Mouse (Mus musculus): ENCODE measurements around the gene Stim2. TPM values are rescaled to one million over a fixed set of nuclear protein-coding genes. Genes with fewer than 3 reads are reported as not detected.

Stim2 gene
- polyA plus RNA-seq, 1 experiment from 2014 or later = 16.8 TPM

- no peak for ATAC-seq (ENCODE audit: insufficient number of reproducible peaks, insufficient read depth, low FRiP score, low TSS enrichment, low read depth)
- Histone ChIP-seq H3K4me1 (replicated peaks) (peaks cover 6% of the 10 kb centered on the region; the same call in 1 of the 2 replicates), H3K4me2 (no peak overlapping the region), H3K4me3 (replicated peaks) (no peak overlapping the region), H3K36me3 (no peaks in the 10 kb centered on the region), H3K27me3 (no peaks in the 10 kb centered on the region), H3K27ac (no peak overlapping the region), H3K9me3 (no peaks in the 10 kb centered on the region), H3K9ac (replicated peaks) (no peak overlapping the region)
- WGBS = 92% methylated on average over 5 of the region's 5 CpGs
Measured at GRCm38 (mm10) chr5:54071288-54071687, 73.0 kb downstream of the Stim2 start.

GRCm38 (mm10) chr5:54071705-54072104 lies 73.4 kb downstream of the Stim2 start:
- H3K9me3 ChIP-seq = no peaks in the 10 kb centered on the region
- H3K4me2 ChIP-seq = no peak overlapping the region
- WGBS = 65% methylated on average over 7 of the region's 7 CpGs
- H3K36me3 ChIP-seq = no peaks in the 10 kb centered on the region
- H3K27me3 ChIP-seq = no peaks in the 10 kb centered on the region
- peaks cover 6% of the 10 kb centered on the region; the same call in 1 of the 2 replicates for H3K4me1 ChIP-seq (replicated peaks)
- H3K9ac ChIP-seq (replicated peaks) = no peak overlapping the region
- H3K27ac ChIP-seq = no peak overlapping the region
- H3K4me3 ChIP-seq (replicated peaks) = no peak overlapping the region
- no peak for ATAC-seq (ENCODE audit: insufficient number of reproducible peaks, insufficient read depth, low FRiP score, low TSS enrichment, low read depth)

GRCm38 (mm10) chr5:54073291-54073690 lies 75.0 kb downstream of the Stim2 start:
- WGBS = 56% methylated on average over 1 of the region's 1 CpGs
- H3K4me2 ChIP-seq = no peak overlapping the region
- ATAC-seq (ENCODE audit: insufficient number of reproducible peaks, insufficient read depth, low FRiP score, low TSS enrichment, low read depth) = no peak
- H3K9ac ChIP-seq (replicated peaks) = no peak overlapping the region
- no peak overlapping the region for H3K27ac ChIP-seq
- H3K4me1 ChIP-seq (replicated peaks) = peaks cover 6% of the 10 kb centered on the region; the same call in 1 of the 2 replicates
- H3K9me3 ChIP-seq = no peaks in the 10 kb centered on the region
- no peaks in the 10 kb centered on the region for H3K27me3 ChIP-seq
- H3K36me3 ChIP-seq = no peaks in the 10 kb centered on the region
- H3K4me3 ChIP-seq (replicated peaks) = no peak overlapping the region

- no peak for ATAC-seq (ENCODE audit: insufficient number of reproducible peaks, insufficient read depth, low FRiP score, low TSS enrichment, low read depth)
- peaks cover 13% of the 10 kb centered on the region for H3K4me1 ChIP-seq (replicated peaks)
- no peak overlapping the region for H3K4me2 ChIP-seq
- H3K27ac ChIP-seq = no peak overlapping the region
- H3K27me3 ChIP-seq = no peaks in the 10 kb centered on the region
- H3K9ac ChIP-seq (replicated peaks) = no peak overlapping the region
- 89% methylated on average over 1 of the region's 1 CpGs for WGBS
- no peaks in the 10 kb centered on the region for H3K9me3 ChIP-seq
- H3K4me3 ChIP-seq (replicated peaks) = no peak overlapping the region
- no peaks in the 10 kb centered on the region for H3K36me3 ChIP-seq
Measured at GRCm38 (mm10) chr5:54079997-54080396, 81.7 kb downstream of the Stim2 start.

GRCm38 (mm10) chr5:54087912-54088311 lies 89.6 kb downstream of the Stim2 start:
- H3K27me3 ChIP-seq = no peaks in the 10 kb centered on the region
- H3K9ac ChIP-seq (replicated peaks) = no peak overlapping the region
- no peaks in the 10 kb centered on the region for H3K36me3 ChIP-seq
- no peak overlapping the region for H3K27ac ChIP-seq
- WGBS = 93% methylated on average over 3 of the region's 3 CpGs
- no peak for ATAC-seq (ENCODE audit: insufficient number of reproducible peaks, insufficient read depth, low FRiP score, low TSS enrichment, low read depth)
- 0 out of 2 replicates have a peak, but pooled peaks cover under 1% of the 10 kb centered on the region for H3K4me1 ChIP-seq (replicated peaks)
- no peak overlapping the region for H3K4me2 ChIP-seq
- H3K4me3 ChIP-seq (replicated peaks) = no peak overlapping the region
- H3K9me3 ChIP-seq = no peaks in the 10 kb centered on the region

GRCm38 (mm10) chr5:54098219-54098618 lies 99.9 kb downstream of the Stim2 start:
- H3K9me3 ChIP-seq = no peaks in the 10 kb centered on the region
- no peak for ATAC-seq (ENCODE audit: insufficient number of reproducible peaks, insufficient read depth, low FRiP score, low TSS enrichment, low read depth)
- no peak overlapping the region for H3K9ac ChIP-seq (replicated peaks)
- H3K4me3 ChIP-seq (replicated peaks) = no peak overlapping the region
- no peak overlapping the region for H3K4me2 ChIP-seq
- WGBS = 82% methylated on average over 6 of the region's 6 CpGs
- H3K4me1 ChIP-seq (replicated peaks) = peaks cover 10% of the 10 kb centered on the region
- H3K36me3 ChIP-seq = 0 out of 2 replicates have a peak, but pooled peaks cover 3% of the 10 kb centered on the region
- H3K27me3 ChIP-seq = no peaks in the 10 kb centered on the region
- no peak overlapping the region for H3K27ac ChIP-seq

- WGBS = 51% methylated on average over 3 of the region's 3 CpGs
- Histone ChIP-seq H3K27me3 (no peaks in the 10 kb centered on the region), H3K27ac (no peak overlapping the region), H3K36me3 (peaks cover 9% of the 10 kb centered on the region; the same call in 1 of the 2 replicates), H3K4me3 (replicated peaks) (no peak overlapping the region), H3K4me2 (no peak overlapping the region), H3K9ac (replicated peaks) (no peak overlapping the region), H3K4me1 (replicated peaks) (peaks cover 10% of the 10 kb centered on the region), H3K9me3 (no peaks in the 10 kb centered on the region)
- no peak for ATAC-seq (ENCODE audit: insufficient number of reproducible peaks, insufficient read depth, low FRiP score, low TSS enrichment, low read depth)
Measured at GRCm38 (mm10) chr5:54100916-54101315, 102.6 kb downstream of the Stim2 start.

GRCm38 (mm10) chr5:54101318-54101717 lies 103.0 kb downstream of the Stim2 start:
- no peak overlapping the region for H3K4me3 ChIP-seq (replicated peaks)
- 59% methylated on average over 5 of the region's 5 CpGs for WGBS
- ATAC-seq (ENCODE audit: insufficient number of reproducible peaks, insufficient read depth, low FRiP score, low TSS enrichment, low read depth) = no peak

GRCm38 (mm10) chr5:54101960-54102359 lies 103.7 kb downstream of the Stim2 start:
- H3K4me3 ChIP-seq (replicated peaks) = no peak overlapping the region
- no peaks in the 10 kb centered on the region for H3K27me3 ChIP-seq
- no peak overlapping the region for H3K27ac ChIP-seq
- H3K4me2 ChIP-seq = no peak overlapping the region
- WGBS = 79% methylated on average over 1 of the region's 1 CpGs
- no peak for ATAC-seq (ENCODE audit: insufficient number of reproducible peaks, insufficient read depth, low FRiP score, low TSS enrichment, low read depth)
- no peaks in the 10 kb centered on the region for H3K9me3 ChIP-seq
- no peak overlapping the region for H3K9ac ChIP-seq (replicated peaks)
- H3K4me1 ChIP-seq (replicated peaks) = peaks cover 10% of the 10 kb centered on the region
- peaks cover 11% of the 10 kb centered on the region; the same call in 1 of the 2 replicates for H3K36me3 ChIP-seq

More at GRCm38 (mm10) chr5:54101318-54101717, 103.0 kb downstream of the Stim2 start:
- Histone ChIP-seq H3K9ac (replicated peaks) (no peak overlapping the region), H3K9me3 (no peaks in the 10 kb centered on the region), H3K4me1 (replicated peaks) (peaks cover 10% of the 10 kb centered on the region), H3K27ac (0 out of 2 replicates have a peak overlapping the region, but pooled peaks have one; percentile 23), H3K36me3 (peaks cover 10% of the 10 kb centered on the region; the same call in 1 of the 2 replicates), H3K4me2 (no peak overlapping the region), H3K27me3 (no peaks in the 10 kb centered on the region)

GRCm38 (mm10) chr5:54106669-54107068 lies 108.4 kb downstream of the Stim2 start:
- Histone ChIP-seq H3K4me3 (replicated peaks) (no peak overlapping the region), H3K36me3 (peaks cover 18% of the 10 kb centered on the region; the same call in 1 of the 2 replicates), H3K9ac (replicated peaks) (no peak overlapping the region), H3K27ac (no peak overlapping the region), H3K9me3 (no peaks in the 10 kb centered on the region), H3K4me1 (replicated peaks) (no peaks in the 10 kb centered on the region), H3K27me3 (no peaks in the 10 kb centered on the region), H3K4me2 (no peak overlapping the region)
- no peak for ATAC-seq (ENCODE audit: insufficient number of reproducible peaks, insufficient read depth, low FRiP score, low TSS enrichment, low read depth)
- 88% methylated on average over 4 of the region's 4 CpGs for WGBS

GRCm38 (mm10) chr5:54107069-54107468 lies 108.8 kb downstream of the Stim2 start:
- no peak for ATAC-seq (ENCODE audit: insufficient number of reproducible peaks, insufficient read depth, low FRiP score, low TSS enrichment, low read depth)
- Histone ChIP-seq H3K9me3 (no peaks in the 10 kb centered on the region), H3K27ac (no peak overlapping the region), H3K9ac (replicated peaks) (no peak overlapping the region), H3K4me1 (replicated peaks) (no peaks in the 10 kb centered on the region), H3K27me3 (no peaks in the 10 kb centered on the region), H3K4me2 (no peak overlapping the region), H3K36me3 (peaks cover 18% of the 10 kb centered on the region; the same call in 1 of the 2 replicates), H3K4me3 (replicated peaks) (no peak overlapping the region)
- WGBS = 79% methylated on average over 6 of the region's 6 CpGs

GRCm38 (mm10) chr5:54109096-54109495 lies 110.8 kb downstream of the Stim2 start:
- WGBS = 91% methylated on average over 5 of the region's 5 CpGs
- Histone ChIP-seq H3K27ac (no peak overlapping the region), H3K36me3 (peaks cover 18% of the 10 kb centered on the region; the same call in 1 of the 2 replicates), H3K4me2 (no peak overlapping the region), H3K4me3 (replicated peaks) (no peak overlapping the region), H3K27me3 (no peaks in the 10 kb centered on the region), H3K9me3 (no peaks in the 10 kb centered on the region), H3K9ac (replicated peaks) (no peak overlapping the region), H3K4me1 (replicated peaks) (no peaks in the 10 kb centered on the region)
- no peak for ATAC-seq (ENCODE audit: insufficient number of reproducible peaks, insufficient read depth, low FRiP score, low TSS enrichment, low read depth)

Data from limb, embryonic 12.5 days (tissue).